Mouse (Mus musculus) midbrain, embryonic 13.5 days (tissue): ENCODE results near the gene Gm37419. TPM values are rescaled to one million over a fixed set of nuclear protein-coding genes. Genes with fewer than 3 reads are reported as not detected.

ENCODE experiments used
- ATAC-seq: fragments of 200-750 bp; cut with Nextera tagmentation; 2 replicates; pipeline ENCODE4 v1.8.0; 2017; ENCODE audit warnings: mild to moderate bottlenecking, moderate TSS enrichment, moderate library complexity
- H3K27ac ChIP-seq: fragments of 300-500 bp; sonication (generic); 2 replicates; pipeline ENCODE4 v1.5.1; 2015; ENCODE audit warnings: inconsistent platforms, mild to moderate bottlenecking, moderate library complexity
- H3K27me3 ChIP-seq: fragments of 300-500 bp; sonication (generic); 2 replicates; pipeline ENCODE4 v1.6.1; 2015; ENCODE audit warnings: mild to moderate bottlenecking, inconsistent platforms
- H3K36me3 ChIP-seq: fragments of 300-500 bp; sonication (generic); 2 replicates; pipeline ENCODE4 v1.6.1; 2015; ENCODE audit warnings: mild to moderate bottlenecking, inconsistent platforms
- H3K4me1 ChIP-seq: fragments of 300-500 bp; sonication (generic); replicated peaks from 2 replicates; pipeline ENCODE4 v1.6.1; 2015; ENCODE audit warnings: inconsistent platforms
- H3K4me2 ChIP-seq: fragments of 300-500 bp; sonication (generic); replicated peaks from 2 replicates; pipeline ENCODE4 v1.6.1; 2015; ENCODE audit warnings: moderate library complexity, mild to moderate bottlenecking, inconsistent platforms
- H3K4me3 ChIP-seq: fragments of 300-500 bp; sonication (generic); replicated peaks from 2 replicates; pipeline ENCODE4 v1.5.1; 2015; ENCODE audit warnings: mild to moderate bottlenecking, inconsistent platforms
- H3K9ac ChIP-seq: fragments of 300-500 bp; sonication (generic); replicated peaks from 2 replicates; pipeline ENCODE4 v1.6.1; 2015; ENCODE audit warnings: mild to moderate bottlenecking, inconsistent platforms
- H3K9me3 ChIP-seq: fragments of 300-500 bp; sonication (generic); 2 replicates; pipeline ENCODE4 v1.6.1; 2016; ENCODE audit warnings: mild to moderate bottlenecking, inconsistent platforms
- WGBS: fragments of 180-500 bp; shearing (Covaris S2); methylation state at CpG from one replicate; pipeline ENCODE4 v1.1.7; 2015; 5-methylcytosine and 5-hydroxymethylcytosine counted together
- polyA plus RNA-seq: library from polyadenylated mRNA; unstranded; fragments of >200 nt; fragmentation: Nextera tagmentation; extraction: Ambion mirVana; gene quantifications from 2 replicates; pipeline ENCODE4 v1.2.1, GENCODE M21; 2015

Gm37419 gene
- polyA plus RNA-seq, 1 experiment from 2014 or later, result not detected

- peaks cover 38% of the 10 kb centered on the region for H3K4me1 ChIP-seq
- ATAC-seq, result no peak
- H3K9me3 ChIP-seq, result no peaks in the 10 kb centered on the region
- 2% methylated on average over 32 of the region's 32 CpGs for WGBS
- peaks cover 76% of the 10 kb centered on the region for H3K27me3 ChIP-seq
- no peak overlapping the region for H3K27ac ChIP-seq
- peak overlapping the region; percentile 38 for H3K4me3 ChIP-seq
- H3K9ac ChIP-seq, result peak overlapping the region; percentile 47; the same call in 1 of the 2 replicates
- peak overlapping the region; percentile 68 for H3K4me2 ChIP-seq
- no peaks in the 10 kb centered on the region for H3K36me3 ChIP-seq
Observed at GRCm38 (mm10) chr16:23980991-23981720, 7.1 kb upstream of the Gm37419 start.

DNA sequence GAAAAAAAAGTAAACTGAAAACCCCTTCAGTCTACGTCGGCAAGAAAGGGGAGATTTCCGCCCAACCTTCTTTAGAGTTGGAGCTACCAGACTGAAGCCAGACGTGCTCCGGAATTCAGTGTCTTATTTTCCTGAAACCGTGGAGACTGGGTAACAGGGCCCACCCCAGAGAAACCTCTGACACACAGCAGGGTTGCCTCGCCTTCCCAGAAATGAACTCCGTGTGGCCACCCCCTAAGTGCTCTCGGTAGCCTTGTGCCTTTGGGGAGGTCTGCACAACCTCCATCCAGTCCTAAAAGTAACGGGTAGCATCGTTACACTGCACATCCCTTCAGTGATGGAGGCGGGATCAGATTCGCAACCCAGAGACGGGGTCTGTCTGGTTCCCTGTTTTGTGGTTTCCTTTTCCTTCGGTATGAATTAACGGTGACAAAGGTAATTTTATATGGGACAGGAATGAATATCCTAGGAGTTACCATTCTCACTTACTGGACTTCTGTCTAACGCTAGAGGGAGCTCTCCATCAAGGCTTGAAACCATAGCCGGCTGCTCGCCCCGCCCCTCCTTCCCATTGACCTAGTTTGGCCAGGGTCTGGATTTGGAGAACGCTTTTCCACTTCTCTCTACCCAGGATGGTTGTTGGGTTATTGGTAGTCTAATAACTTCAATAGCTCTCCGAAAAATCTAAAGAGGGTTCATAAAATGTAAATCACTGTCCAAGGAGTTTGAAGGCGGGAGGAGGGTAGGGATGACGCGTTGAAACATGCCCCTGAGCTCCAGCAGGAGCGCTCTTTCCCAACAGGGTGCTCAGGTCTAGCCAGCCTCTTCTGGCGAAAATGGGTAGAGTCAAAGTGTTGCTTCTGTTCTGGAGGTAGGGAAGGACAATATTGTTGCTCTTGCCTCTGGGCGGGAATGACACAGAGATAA lies 6.1 kb upstream of the Gm37419 start:
- Histone ChIP-seq H3K27me3 (peaks cover 85% of the 10 kb centered on the region), H3K27ac (no peak overlapping the region), H3K4me1 (peaks cover 45% of the 10 kb centered on the region)

GRCm38 (mm10) chr16:23982891-23983588 lies 5.2 kb upstream of the Gm37419 start:
- peaks cover 76% of the 10 kb centered on the region for H3K27me3 ChIP-seq
- H3K4me1 ChIP-seq, result peaks cover 49% of the 10 kb centered on the region
- peak overlapping the region; percentile 37 for H3K4me3 ChIP-seq
- peak; percentile 9 for ATAC-seq
- H3K36me3 ChIP-seq, result no peaks in the 10 kb centered on the region
- under 1% methylated on average over 33 of the region's 33 CpGs for WGBS
- peak overlapping the region; percentile 68 for H3K4me2 ChIP-seq
- no peak overlapping the region for H3K27ac ChIP-seq
- H3K9me3 ChIP-seq, result no peaks in the 10 kb centered on the region
- peak overlapping the region; percentile 60 for H3K9ac ChIP-seq

More for the DNA sequence above, 6.1 kb upstream of the Gm37419 start:
- Histone ChIP-seq H3K9ac (no peak overlapping the region), H3K9me3 (no peaks in the 10 kb centered on the region), H3K4me2 (peak overlapping the region; percentile 68), H3K4me3 (peak overlapping the region; percentile 38), H3K36me3 (no peaks in the 10 kb centered on the region)
- peak; percentile 73 for ATAC-seq
- 2% methylated on average over 28 of the region's 28 CpGs for WGBS

- Histone ChIP-seq H3K4me3 (peak overlapping the region; percentile 32), H3K36me3 (no peaks in the 10 kb centered on the region), H3K9ac (0 out of 2 replicates have a peak overlapping the region, but pooled peaks have one; percentile 20), H3K4me2 (peak overlapping the region; percentile 68), H3K27ac (no peak overlapping the region), H3K4me1 (peaks cover 49% of the 10 kb centered on the region), H3K9me3 (no peaks in the 10 kb centered on the region), H3K27me3 (peaks cover 68% of the 10 kb centered on the region)
- ATAC-seq, result peak; percentile 51
- 2% methylated on average over 22 of the region's 22 CpGs for WGBS
Observed at GRCm38 (mm10) chr16:23984183-23984582, 4.1 kb upstream of the Gm37419 start.

GRCm38 (mm10) chr16:23984760-23985466 lies 3.4 kb upstream of the Gm37419 start:
- Histone ChIP-seq H3K4me1 (peaks cover 54% of the 10 kb centered on the region), H3K36me3 (no peaks in the 10 kb centered on the region), H3K9me3 (no peaks in the 10 kb centered on the region), H3K4me3 (peak overlapping the region; percentile 32), H3K9ac (peak overlapping the region; percentile 20; the same call in 1 of the 2 replicates), H3K27ac (no peak overlapping the region), H3K4me2 (peak overlapping the region; percentile 68), H3K27me3 (peaks cover 60% of the 10 kb centered on the region)
- no peak for ATAC-seq
- 2% methylated on average over 22 of the region's 22 CpGs for WGBS

DNA sequence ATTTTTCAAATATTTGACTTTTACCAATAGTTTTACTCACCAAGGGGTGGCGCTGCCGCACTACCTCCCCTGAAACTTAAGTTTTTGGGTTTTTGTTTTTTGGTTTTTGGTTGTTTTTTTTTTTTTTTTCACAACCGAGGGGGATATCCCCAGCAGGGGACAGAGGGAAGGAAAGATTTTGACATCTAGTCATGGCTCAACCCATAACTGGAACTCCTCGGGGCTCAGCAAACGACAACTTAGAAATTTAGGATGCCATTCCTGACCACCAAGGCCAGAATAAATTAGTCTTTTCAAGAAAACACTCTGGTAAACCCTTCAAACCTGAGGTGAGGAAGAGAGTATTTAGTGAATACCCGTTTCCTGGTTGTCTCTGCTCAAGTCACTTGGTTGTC lies 2.8 kb upstream of the Gm37419 start:
- 5% methylated on average over 6 of the region's 6 CpGs for WGBS
- Histone ChIP-seq H3K9ac (no peak overlapping the region), H3K27me3 (peaks cover 55% of the 10 kb centered on the region), H3K36me3 (no peaks in the 10 kb centered on the region), H3K27ac (no peak overlapping the region), H3K4me2 (no peak overlapping the region), H3K4me1 (peaks cover 59% of the 10 kb centered on the region), H3K4me3 (no peak overlapping the region), H3K9me3 (no peaks in the 10 kb centered on the region)
- no peak for ATAC-seq

DNA sequence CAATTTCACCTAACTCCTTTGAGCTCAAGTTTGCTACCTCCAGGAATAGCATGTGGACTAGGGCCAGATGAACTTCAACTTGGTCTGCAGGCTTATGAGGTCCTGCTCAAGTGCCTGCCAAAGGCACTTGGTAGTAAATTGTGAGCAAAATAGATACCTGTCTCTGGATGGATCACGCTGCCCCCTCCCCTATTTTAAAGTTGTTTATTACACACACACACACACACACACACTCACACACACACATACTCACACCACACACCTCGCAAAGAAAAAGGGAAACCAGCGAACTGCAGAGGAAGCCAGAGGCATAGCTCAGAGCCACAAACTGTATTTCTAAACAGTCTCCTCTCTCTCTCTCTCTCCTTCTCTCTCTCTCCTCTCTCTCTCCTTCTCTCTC lies 2.1 kb upstream of the Gm37419 start:
- no peak for ATAC-seq
- H3K27me3 ChIP-seq, result peaks cover 48% of the 10 kb centered on the region
- peaks cover 54% of the 10 kb centered on the region for H3K4me1 ChIP-seq
- H3K9ac ChIP-seq, result no peak overlapping the region
- no peaks in the 10 kb centered on the region for H3K9me3 ChIP-seq
- no peaks in the 10 kb centered on the region for H3K36me3 ChIP-seq
- H3K4me3 ChIP-seq, result peak overlapping the region; percentile 69
- 6% methylated on average over 3 of the region's 3 CpGs for WGBS
- no peak overlapping the region for H3K27ac ChIP-seq
- peak overlapping the region; percentile 91 for H3K4me2 ChIP-seq

GRCm38 (mm10) chr16:23986871-23987270 lies 1.4 kb upstream of the Gm37419 start:
- H3K36me3 ChIP-seq, result no peaks in the 10 kb centered on the region
- H3K9ac ChIP-seq, result peak overlapping the region; percentile 81
- H3K4me2 ChIP-seq, result peak overlapping the region; percentile 91
- no peaks in the 10 kb centered on the region for H3K9me3 ChIP-seq
- H3K4me1 ChIP-seq, result peaks cover 50% of the 10 kb centered on the region
- no peak overlapping the region for H3K27ac ChIP-seq
- under 1% methylated on average over 17 of the region's 17 CpGs for WGBS
- ATAC-seq, result no peak
- peaks cover 41% of the 10 kb centered on the region for H3K27me3 ChIP-seq
- H3K4me3 ChIP-seq, result peak overlapping the region; percentile 69

DNA sequence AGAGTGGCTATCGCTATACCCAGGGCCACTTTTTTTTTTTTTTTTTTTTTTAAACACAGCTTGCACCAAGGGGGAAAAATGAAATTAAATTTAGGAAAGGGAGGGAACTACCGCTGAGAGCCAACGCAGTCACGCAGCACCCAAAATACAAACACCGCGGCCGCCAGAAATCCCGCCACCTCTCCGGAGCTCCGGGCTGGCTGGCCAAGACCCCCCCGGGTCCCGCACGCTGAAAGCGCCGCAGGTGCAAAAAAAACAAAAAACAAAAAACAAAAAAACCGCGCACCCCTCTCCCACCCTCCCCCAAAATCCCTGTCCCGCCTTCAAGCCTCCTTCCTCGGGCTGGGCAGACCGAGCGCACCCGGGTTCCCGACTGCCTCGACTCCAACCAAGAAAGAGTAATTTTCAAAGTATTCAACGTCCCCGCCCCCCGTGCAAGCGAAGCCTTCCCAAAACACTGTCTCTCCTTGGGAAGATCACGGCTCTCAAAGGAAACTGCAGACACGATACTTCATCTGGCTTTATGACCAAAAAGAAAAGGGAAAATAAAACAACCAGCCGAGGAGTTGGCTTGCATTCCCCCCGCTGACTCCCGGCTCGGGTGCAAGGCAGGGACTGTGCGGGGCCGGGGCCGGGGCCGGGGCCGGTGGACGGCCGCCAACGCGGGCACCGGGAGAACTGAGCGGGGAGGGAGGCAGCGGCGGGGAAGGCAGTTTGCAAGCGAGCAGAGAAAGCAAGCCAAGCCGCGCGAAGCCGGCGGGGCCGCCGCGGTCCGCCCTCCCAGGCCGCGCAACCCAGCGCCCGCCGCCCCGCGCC lies 733 bp upstream of the Gm37419 start:
- Histone ChIP-seq H3K27ac (peak overlapping the region; percentile 98), H3K27me3 (peaks cover 42% of the 10 kb centered on the region), H3K4me1 (peaks cover 48% of the 10 kb centered on the region), H3K36me3 (no peaks in the 10 kb centered on the region), H3K9ac (peak overlapping the region; percentile 81), H3K4me2 (peak overlapping the region; percentile 91), H3K4me3 (peak overlapping the region; percentile 69), H3K9me3 (no peaks in the 10 kb centered on the region)
- peak; percentile 13; the same call in 1 of the 2 replicates for ATAC-seq
- WGBS, result under 1% methylated on average over 64 of the region's 64 CpGs

- peak overlapping the region; percentile 69 for H3K4me3 ChIP-seq
- peak overlapping the region; percentile 91 for H3K4me2 ChIP-seq
- H3K9me3 ChIP-seq, result no peaks in the 10 kb centered on the region
- peak overlapping the region; percentile 81 for H3K9ac ChIP-seq
- H3K4me1 ChIP-seq, result peaks cover 44% of the 10 kb centered on the region
- H3K27ac ChIP-seq, result peak overlapping the region; percentile 98
- H3K36me3 ChIP-seq, result no peaks in the 10 kb centered on the region
- peaks cover 43% of the 10 kb centered on the region for H3K27me3 ChIP-seq
- WGBS, result 0% methylated on average over 11 of the region's 13 CpGs
- no peak for ATAC-seq
Observed at GRCm38 (mm10) chr16:23988157-23988465, 171 bp upstream of the Gm37419 start.
